Mouse (Mus musculus): ENCODE results near the gene Bnip1. TPM values are rescaled to one million over a fixed set of nuclear protein-coding genes. Genes with fewer than 3 reads are reported as not detected.

Bnip1 gene
- total RNA-seq, 2 experiments from 2014 or later: 29.5 to 30.7 TPM

DNA sequence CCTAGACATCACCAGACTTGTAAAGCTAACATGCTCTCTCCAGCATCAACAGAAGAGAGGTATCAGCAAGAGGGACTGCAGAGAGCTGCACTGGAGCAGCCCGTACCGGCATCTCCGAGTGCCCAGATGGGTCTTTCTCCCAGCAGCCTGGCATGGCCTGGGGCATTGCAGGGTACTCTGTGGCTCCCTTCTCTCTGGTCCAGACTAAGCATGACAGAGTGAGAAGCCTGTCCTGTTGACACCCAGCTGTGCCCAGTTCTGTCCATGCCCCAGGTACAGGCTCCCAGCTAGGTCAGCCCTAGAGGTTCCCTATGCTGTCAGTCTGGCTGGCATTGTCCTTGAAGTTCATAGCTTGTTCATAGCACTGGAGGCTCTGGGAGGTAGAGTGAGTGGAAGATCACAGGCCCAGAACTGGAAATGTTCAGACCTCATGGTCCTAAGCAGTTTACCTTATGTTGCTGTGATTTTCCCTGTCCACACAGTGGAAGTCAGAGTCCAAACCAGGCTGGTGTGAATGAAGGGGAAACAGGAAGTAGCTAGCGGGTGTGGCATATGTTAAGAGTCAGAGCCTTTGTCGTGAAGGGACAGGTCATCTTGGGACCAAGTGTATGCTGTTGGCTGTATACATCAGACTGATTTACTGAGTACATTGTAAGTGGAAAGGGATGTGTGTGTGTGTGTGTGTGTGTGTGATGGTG is 12.4 kb downstream of the Bnip1 start:
- DNase-seq (ENCODE audit: low spot score in 2 of 2): no peak

- DNase-seq (ENCODE audit: low spot score in 2 of 2): peak in 1 of 2 experiments; percentile 45
These were observed 13.9 kb downstream of the Bnip1 start for GRCm38 (mm10) chr17:26794744-26795143.

- no peak for DNase-seq (ENCODE audit: low spot score in 2 of 2)
These were observed 14.5 kb downstream of the Bnip1 start for GRCm38 (mm10) chr17:26795386-26795785.

- DNase-seq (ENCODE audit: low spot score in 2 of 2): no peak
These were observed 16.7 kb downstream of the Bnip1 start for GRCm38 (mm10) chr17:26797379-26798128.

GRCm38 (mm10) chr17:26802886-26803285 is 22.0 kb downstream of the Bnip1 start:
- no peak for DNase-seq (ENCODE audit: low spot score in 2 of 2)

DNA sequence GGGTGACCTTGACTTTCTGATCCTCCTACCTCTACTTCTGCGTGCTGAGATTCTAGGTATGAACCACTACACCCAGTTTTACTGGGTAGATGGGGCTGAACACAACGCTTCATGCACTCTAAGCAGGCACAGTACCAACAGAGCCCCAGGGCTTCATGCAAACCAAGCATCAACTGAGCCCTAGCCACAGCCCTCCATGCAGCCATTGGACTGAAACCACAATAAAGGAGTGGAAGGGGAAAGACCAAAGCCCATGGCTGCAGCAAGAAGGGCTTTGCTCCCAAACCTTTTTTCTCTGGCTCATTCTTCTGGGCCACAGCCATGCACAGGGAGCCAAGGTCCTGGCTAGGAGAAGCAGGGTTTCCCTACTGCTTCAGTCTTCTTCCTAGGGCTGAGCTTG is 31.7 kb downstream of the Bnip1 start:
- no peak for DNase-seq (ENCODE audit: low spot score in 2 of 2)

GRCm38 (mm10) chr17:26813497-26813896 is 32.6 kb downstream of the Bnip1 start:
- no peak for DNase-seq (ENCODE audit: low spot score in 2 of 2)

DNA sequence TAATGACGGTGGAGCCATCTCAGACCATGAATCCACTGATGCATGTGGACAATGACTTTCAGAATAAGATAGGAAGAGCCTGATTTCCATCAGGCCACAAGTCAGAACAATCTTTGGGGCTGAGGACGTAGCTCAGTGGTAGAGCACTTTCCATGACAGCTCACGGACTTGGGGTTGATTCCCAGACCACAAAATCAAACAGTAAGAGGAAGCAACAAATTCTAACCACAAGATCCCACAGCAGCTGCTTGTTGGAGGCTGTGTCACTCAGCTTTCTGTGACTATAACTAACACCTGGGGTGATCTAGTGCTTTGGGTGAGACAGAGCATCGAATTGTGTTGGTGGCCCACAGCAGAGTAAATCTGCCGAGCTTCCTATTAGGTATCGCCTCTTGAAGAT is 35.9 kb downstream of the Bnip1 start:
- DNase-seq (ENCODE audit: low spot score in 2 of 2): no peak

DNA sequence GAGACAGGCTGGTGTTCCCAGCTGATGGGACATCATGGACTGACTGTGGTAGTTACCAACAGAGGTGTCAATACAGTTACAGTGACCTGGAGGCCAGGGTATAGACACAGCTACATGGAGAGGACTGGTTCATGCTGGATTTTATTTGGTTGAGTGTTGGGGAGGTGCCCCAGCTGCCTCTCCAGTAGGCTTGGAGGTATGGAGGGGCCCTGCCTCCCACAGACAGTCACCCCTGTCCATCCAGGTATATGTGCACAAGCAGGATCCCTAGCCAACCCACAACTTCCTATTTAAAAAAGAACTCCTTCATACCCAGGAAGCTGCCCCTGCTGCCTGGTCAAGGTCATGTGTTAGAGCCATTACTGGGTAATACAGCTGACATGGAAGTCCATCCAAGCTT is 36.9 kb downstream of the Bnip1 start:
- no peak for DNase-seq (ENCODE audit: low spot score in 2 of 2)

DNA sequence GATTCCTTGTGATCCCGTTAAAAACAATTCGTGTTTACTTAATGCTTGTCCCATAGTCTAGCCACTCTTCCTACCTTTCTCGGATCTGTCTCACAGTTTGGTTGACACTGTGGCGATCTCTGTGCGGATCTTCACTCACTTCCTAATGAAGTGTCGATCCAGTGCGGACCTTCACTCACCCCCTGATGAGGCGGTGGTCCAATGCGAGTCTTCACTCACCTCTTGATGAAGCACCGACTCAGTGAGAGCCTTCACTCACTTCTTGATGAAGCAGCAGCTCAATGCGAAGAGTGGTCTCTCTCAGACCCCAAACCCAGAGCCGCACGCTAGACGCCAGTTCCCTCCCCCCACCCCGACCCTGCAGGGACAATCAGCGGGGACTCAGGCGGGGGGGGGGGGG is 45.3 kb downstream of the Bnip1 start:
- DNase-seq (ENCODE audit: low spot score in 2 of 2): no peak

DNA sequence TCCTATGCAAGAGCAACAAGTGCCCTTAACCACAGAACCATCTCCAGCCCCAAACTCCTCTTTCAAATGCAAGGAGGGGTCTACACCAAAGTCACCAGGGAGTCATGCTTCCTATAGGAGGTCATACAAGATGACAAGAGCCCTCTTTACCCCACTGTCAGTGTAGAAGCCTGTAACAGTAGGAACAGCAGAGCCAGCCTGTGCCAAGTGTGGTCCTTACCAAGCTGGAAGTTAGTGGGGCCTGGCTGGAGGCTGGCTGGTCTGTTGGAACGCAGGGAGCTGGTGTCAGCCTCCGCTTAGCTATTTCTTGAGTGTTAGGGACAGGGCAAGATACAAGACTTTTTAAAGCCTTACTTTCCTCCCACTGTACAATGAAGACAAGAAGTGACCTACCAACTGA is 52.9 kb downstream of the Bnip1 start:
- DNase-seq (ENCODE audit: low spot score in 2 of 2): no peak

GRCm38 (mm10) chr17:26834302-26834965 is 53.6 kb downstream of the Bnip1 start:
- no peak for DNase-seq (ENCODE audit: low spot score in 2 of 2)

DNA sequence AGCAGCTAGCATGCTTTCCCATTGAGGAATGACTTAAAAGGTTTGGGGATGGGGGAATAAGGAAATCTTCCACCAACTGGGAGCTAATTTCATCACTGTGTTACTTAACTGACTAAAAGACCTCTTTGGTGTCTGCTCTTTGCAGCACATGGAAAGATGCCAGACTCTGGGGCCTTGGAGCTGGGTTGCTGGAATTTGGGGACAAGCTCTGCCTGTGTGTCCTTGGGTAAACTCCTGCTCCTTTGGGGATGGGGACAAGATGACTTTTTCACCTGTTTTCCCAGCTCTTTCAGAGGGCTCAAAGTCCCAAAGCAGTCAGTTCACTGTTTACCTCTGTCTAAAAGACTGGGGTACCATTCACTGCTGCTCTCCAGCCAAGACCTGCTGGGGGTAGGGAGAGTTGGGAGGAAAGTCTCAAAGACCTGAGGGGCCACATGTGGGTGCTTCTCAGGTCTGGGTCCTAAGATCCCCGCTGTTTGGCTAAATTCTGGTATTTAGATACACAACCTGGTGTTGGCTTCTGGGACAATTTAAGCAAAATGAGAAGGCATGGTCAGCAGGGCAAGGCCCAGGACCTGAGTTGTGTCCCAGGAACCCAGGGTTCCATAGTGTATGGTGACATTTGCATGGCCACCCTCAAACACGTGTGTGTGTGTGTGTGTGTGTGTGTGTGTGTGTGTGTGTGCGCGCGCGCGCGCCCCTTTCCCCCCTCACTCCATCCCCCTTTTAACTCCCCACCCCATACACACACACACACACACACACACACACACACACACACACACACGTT is 54.3 kb downstream of the Bnip1 start:
- DNase-seq (ENCODE audit: low spot score in 2 of 2): no peak

GRCm38 (mm10) chr17:26835956-26836355 is 55.1 kb downstream of the Bnip1 start:
- DNase-seq (ENCODE audit: low spot score in 2 of 2): no peak

DNA sequence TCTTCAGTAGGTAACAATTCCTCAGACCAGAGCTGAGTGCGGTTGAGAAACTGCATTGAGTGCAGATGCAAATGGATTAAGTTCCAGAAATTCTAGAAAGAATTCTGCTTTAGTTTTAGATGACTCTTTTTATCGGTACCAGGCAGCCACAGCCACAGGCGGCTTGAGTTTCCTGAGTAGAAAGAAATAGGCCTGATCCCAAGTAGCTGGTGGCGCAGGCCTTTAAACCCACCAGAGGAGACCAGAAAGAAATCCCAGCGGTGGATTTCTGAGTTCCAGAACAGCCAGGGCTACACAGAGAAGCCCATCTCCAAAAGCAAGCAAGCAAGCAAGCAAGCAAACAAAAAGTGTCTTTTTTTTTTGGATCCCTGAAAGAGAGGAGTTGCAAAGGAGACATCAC is 55.5 kb downstream of the Bnip1 start:
- no peak for DNase-seq (ENCODE audit: low spot score in 2 of 2)

GRCm38 (mm10) chr17:26836786-26837545 is 56.1 kb downstream of the Bnip1 start:
- DNase-seq (ENCODE audit: low spot score in 2 of 2): no peak

- no peak for DNase-seq (ENCODE audit: low spot score in 2 of 2)
These were observed 56.7 kb downstream of the Bnip1 start for GRCm38 (mm10) chr17:26837546-26837985.

GRCm38 (mm10) chr17:26838191-26838910 is 57.5 kb downstream of the Bnip1 start:
- DNase-seq (ENCODE audit: low spot score in 2 of 2): no peak

- no peak for DNase-seq (ENCODE audit: low spot score in 2 of 2)
These were observed 58.2 kb downstream of the Bnip1 start for GRCm38 (mm10) chr17:26838911-26839717.

Data from layer of hippocampus, postnatal 14 days (tissue).